Mouse (Mus musculus) layer of hippocampus, adult 8-10 months (tissue): Measurements from ENCODE around the gene Olfml3. TPM values are rescaled to one million over a fixed set of nuclear protein-coding genes. Genes with fewer than 3 reads are reported as not detected.

ENCODE experiments used
- DNase-seq, 2 experiments: peaks; one replicate each; pipeline ENCODE4 v3.0.0; 2022; ENCODE audit warnings: low spot score in 2 of 2
- total RNA-seq, 4 experiments: library from RNA; stranded (reverse); gene quantifications; 2 replicates each; pipeline ENCODE4 v1.2.4; 2022

Gene Olfml3
- total RNA-seq: 10 to 100 TPM; 13.9 to 56.8 (median 28.8) TPM

DNA sequence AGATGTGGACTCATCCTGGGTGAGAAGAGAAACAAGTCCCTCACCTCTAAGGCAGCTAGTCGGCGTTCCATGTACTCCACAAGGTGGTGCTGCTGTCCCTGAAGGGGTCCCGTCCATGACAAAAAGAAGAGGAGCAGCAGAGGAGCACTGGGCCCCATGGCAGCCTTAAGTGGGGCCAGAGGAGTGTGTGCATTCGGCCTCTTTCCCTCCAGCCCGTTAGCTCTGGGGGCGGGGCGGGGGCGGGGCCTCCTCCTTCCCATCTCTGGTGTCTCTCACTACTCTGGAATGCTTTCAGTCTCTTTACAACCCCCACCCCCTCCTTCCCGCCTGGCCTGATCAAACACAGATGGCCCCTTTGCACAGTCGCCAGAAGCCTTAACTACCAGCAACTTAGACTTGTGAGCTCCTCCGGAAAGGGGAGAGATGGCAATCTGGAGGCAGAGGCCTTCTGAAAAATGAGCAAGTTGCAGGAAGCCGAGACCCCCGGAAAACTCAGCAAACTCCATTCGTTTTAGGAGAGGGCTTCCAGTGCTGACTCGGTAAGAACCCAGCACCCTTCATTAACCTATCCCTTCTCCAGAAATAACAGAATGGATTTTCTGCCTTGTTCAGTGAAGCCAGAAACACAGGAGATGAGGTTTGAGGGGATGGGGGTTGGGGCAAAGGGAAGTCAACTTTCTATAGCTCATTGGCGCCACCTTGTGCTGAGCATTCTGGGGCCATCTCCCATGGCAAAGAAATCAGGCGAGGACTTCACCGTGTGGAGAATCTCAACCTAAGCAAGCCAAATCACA, at the start of gene Olfml3:
Gene Olfml3, minus strand, starts transcription at position 224 of the 794 bp plus-strand sequence.
- DNase-seq: peak; percentile 77 to 92

DNA sequence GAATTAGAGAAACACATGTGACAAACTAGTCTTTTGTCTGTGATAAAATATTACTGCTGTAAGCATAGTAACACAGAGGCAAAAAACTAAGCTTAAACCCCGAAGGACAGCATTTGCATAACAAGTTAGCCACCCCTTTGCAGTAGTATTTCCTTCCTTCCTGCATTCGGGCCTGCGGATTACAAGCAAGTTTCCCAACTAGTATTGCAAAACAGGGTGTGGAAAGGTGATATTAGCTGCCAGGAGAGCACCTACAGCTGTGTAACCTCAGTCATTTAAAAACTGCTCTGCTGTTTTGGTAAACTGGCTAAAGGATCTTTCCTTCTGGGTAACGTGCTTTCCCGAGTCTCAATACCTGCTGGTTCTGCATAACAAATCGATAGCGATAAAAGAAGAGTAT, 49.4 kb upstream of the Olfml3 start:
- no peak for DNase-seq

DNA sequence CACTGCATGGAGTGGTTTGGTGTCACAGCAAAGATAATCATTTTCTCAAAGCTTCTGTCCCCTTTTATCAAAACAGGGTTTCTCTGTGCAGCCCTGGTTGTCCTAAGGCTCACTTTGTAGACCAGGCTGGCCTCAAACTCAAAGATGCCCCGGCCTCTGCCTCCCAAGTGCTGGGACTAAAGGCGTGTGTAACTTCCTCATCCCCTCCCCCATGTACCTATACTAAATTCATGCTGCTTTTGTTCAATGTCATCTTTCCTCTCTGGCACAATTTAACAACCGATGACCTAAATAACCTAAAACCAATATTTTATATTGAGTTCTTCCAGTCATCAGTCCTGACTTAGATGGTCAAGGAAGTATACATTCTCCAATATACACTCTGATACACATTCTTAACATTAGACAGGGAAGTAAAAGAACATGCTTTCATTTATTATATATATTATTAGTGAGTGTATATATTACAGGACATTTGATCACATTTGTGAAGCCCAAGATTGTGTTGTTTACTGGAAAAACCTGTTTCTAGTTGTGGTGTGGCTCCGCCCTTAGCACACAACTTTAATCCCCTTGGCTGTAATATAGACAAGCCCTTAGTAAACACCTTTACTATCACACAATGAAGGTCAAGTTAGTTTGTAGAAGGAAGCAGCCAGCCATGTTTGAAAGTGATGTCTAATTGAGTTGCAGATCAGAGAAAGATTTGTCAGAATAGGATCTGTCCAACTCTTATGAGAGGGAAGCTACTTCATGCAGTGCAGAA, 45.2 kb upstream of the Olfml3 start:
- no peak for DNase-seq

DNA sequence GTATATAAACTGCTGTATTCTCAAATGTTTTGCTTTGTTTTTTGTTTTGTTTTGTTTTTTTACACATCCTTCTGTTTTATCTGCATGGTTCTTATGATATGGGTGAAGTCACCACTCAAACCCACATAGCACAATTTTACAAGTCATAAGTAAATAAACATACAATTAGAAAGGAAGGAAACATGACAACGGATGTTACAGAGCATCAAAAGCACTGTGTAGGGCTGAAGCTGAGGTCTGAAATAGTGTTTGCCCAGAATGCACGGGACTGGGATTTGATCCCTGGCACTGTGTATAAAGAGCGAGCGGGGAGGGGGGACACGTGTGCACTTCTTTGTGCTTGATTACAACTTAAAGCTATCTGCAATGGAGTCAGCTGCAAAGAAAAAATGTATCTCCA, 43.0 kb upstream of the Olfml3 start:
- DNase-seq: no peak

DNA sequence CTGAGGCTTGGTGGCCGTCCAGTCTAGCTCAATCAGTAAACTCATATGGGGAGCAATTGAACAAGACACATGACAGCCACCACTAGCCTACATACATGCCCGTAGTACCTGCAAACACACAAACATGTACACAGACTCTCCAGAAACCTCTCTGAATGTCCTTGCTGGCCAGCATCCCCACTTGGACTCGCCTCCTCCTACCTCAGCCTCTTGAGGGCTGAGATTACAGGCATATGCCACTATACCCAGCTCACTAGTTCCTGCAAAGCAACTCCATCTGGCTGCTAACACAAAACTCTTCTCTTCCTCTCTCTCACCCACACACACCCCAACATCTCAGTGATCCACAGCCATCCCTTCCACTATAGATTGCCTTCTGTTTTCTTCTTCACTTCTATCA, 42.5 kb upstream of the Olfml3 start:
- DNase-seq: no peak

DNA sequence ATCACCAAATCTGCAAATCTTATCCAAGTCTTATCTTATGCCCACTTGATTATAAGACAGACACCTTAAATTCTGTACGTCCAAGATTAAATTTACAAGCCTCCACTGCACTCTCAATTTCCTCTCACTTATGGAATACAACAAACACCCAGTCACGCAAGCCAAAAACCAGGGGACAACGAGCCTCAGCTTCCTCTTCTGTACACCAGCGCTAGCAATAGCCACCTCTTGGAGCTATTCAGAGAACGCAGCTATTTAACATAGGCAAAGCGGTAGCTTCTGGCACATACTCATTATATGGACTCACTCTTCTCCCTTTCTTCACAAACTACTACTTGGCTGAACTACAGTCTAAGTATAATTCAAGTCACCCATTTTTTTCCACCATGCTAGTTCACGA, 41.4 kb upstream of the Olfml3 start:
- no peak for DNase-seq

DNA sequence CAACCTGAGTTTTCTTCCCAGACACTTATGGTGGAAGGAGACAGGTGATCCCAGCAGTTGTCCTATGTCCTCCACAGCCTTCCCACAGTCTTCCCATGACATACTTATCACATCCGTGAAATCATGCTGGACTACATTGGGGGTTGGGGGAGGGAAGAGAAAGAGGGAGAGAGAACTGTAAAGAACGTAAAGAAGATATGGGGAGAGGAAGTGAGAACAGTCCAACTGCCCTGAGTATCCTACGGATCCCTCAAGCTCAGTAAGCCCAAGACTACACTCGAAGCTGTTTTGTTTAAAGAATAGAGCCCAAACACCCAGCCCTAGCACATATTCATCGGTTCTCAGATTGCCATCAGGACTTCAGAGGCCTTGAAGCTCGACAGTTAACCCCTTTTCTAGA, 40.9 kb upstream of the Olfml3 start:
- DNase-seq: no peak

DNA sequence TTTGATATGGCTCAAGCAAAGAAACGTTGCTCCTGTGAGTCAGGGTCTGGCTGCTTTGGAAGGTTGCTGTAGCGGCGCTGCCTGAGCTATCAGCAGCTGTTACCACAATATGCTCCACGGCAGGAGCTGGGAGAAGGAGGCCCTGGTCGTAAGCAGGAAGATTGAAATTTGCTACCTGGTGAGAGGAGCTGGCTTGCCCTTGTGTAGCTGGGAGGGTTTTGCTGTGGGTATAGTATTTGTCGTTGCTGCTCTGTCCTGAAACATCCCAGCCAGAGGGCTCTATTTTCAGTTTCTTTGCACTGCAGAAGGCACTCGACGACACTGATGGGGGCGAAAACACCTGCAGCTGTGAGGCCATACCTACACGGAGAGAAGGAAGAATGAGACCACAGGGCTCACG, 40.1 kb upstream of the Olfml3 start:
- peak; percentile 39 to 46 for DNase-seq

DNA sequence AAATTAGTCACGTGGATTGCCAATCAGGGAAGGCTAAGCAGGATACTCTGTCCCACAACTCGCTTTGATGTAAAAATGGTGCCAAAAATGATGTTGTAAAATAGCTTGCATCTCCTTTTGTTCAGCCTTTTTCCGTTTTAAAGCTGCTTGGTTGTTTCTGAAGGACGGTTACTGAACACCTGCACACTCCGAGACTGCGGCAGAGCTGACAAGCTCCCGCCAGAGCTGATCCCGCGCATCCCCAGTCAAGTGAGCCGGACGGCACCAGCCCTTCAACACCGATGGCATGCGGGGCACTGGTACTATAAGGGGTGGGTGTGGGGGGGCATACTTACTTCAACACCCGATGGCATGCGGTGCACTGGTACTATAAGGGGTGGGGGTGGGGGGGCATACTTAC, 36.2 kb upstream of the Olfml3 start:
- no peak for DNase-seq

DNA sequence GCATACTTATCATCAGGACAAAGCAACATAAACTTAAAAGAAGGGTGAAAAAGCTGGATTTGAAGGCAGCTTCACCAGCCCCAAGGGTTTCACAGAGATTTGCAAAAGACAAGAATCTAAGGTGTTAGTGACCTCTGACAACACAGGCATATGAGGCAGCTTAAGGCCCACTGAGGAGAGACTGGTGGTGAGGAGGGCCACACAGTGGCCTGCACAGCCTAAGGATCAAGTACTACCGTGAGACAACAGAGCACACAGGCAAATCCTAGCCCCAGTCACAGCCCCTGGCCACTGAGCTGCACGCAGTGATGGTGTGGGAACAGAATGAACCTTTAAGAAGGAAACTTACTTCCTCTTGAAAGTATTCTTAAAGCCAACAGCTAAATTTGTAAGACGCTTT, 35.7 kb upstream of the Olfml3 start:
- no peak for DNase-seq

DNA sequence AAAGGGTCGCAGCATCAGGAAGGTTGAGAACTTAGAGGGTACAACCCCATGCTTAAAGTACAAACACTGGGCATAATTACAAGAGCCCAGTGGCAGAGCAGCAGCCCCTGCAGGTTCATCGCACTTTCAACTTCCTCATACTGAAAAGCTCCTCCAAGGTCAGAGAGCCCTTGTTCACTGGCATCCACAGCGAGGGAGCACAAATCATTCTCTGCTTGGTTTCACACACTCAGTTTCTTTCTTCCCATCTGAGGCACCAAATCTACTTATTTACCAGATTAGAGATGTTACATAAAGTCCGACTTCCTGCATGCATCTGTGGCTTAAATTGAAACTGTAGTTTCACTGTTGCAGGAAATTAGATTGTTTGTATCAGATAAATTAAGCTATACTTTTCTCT, 35.0 kb upstream of the Olfml3 start:
- DNase-seq: no peak

DNA sequence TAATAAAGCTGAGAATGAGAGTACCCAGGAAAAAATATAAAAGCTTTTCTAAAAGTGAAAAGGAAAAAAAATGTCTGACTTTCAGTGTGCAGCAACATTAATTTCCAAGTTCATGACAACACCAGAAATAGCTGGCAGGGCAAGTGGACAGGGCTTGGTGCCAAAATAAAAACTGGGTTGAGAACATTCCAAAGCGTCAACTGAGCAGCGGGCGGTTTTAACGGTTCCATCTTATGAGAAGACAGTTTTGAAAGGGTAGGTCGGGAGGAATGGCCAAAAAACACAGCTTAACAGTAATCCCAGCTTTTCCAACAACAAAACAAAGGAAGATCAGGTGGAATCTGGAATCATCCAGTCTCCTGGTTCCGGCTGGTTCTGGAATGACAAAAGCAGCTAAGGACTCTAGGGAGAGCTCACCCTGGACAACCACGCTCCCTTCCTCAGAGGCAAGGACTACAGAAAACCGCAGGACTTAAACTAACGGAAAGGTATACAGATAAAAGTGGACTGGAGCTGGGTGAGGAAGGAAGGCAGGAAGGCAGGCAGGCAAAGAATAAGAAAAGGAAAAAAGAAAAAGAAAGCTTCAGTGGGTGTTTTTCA, 33.8 kb upstream of the Olfml3 start:
- DNase-seq: peak in 1 of 2 experiments; percentile 37

DNA sequence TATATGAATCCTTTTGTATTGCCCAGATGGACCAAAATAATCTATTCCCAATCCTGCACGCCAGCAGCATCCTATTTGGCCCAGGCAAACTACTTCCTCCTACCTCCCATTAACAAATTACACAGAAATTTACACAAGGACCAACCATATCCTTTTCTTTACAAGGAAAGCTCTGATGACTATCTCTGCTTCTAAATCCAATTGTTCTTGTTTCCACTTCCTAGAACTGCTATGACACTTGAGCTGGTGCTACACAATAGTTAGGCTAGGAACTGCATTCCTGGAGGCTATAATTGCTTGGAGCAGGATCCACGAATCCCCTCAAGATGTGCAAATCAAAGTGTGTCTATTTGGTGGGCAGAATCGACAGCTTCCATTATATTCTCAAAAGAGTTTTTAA, 29.0 kb upstream of the Olfml3 start:
- DNase-seq: no peak

DNA sequence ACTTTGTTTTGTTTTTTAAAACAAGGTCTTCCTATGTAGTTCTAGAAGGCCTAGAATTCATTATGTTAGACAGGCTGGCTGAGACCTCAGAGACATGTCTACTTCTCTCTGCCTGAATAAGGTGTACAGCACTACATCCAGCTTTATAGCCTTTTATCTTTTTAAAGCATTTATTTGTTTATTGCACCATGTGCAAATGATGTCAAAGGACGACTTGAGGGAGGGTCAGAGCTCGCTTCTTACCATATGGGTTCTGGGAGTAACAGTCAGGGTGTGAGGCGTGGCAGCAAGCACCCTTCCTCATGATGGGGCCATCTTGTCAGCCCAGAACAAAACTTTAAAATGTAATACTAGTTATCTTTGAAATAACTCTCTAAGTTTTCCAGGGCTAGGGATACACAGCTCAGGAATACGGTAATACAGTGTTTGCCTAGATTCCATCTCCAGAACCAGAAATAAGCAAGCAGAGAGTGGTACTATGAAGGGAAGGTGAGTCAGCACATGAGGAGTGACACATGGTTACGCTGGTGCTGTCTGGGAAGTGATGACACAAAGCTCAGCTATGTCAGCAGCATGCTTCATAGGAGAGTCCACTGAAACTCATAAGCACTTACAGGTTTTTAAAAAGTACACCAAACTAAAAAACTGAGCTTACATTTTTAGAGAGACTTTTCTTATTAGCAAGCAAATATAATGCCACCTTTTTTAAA, 21.6 kb upstream of the Olfml3 start:
- no peak for DNase-seq

DNA sequence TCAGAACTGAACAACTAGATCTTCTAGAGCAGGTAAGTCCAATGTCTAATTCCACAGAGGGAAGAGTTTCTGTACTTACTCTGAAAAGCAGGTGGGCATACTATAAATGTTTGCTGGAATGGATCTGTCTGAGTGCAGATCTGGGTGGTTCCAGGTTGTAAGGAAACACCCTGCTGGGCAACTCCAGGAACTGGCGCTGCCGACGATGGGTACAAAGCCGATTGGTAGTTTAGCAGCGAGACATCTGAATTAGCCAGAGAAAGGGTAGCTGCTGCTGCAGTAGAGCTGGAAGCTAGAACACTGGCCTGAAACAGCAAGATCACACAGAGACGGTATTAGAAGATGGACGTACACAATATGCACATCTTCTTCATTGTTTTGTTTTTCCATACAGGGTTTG, 20.7 kb upstream of the Olfml3 start:
- DNase-seq: no peak

DNA sequence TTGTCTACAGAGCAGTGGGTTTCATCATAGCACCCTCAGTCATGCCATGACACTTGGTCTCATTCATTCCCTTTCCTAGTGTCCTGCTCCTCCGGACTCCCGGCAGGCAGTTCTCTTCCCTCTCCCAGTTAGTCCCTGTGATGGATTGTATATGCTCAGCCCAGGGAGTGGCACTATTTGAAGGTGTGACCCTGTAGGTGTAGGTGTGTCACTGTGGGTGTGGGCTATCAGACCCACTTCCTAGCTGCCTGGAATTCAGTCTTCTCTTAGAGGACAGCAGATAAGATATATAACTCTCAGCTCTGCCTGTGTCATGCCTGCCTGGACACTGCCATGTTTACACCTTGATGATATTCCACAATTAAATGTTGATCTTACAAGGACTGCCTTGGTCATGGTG, 19.1 kb upstream of the Olfml3 start:
- DNase-seq: no peak

DNA sequence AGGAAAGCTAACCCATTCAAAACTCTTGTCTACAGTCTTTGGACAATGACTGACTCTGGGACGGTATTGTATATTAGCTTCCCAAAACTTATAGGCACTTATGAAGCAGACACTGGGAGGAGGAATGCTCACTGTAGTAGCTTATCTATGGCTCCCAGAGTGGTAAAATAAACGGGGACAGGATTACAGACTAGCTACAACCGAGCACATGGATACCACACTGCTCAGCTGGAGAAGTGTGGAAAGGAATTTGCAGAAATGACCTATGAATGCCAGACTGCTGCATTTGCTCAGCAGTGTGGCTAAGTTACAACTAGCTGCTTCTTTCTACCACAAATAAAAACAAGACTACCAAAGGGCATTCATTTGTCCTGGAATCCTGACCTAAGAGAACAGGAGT, 17.6 kb upstream of the Olfml3 start:
- no peak for DNase-seq

DNA sequence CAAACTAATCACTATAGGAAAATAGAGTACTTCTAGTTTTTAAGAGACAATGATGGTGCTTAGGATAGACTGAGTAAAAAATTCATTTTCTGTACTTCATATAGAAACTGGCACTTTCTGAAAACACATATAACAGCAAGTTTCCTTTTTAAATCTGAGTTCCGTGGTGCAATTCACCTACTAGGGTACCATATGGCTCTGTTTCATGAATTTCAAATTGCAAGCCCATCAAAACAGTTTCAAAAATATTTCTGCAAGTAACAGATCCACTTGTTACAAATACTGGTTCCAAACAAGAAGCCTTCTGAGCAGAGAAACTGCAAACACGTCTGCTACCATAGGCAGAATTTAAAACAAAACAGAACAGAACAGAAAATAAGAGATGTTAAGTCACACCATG, 13.8 kb upstream of the Olfml3 start:
- no peak for DNase-seq

DNA sequence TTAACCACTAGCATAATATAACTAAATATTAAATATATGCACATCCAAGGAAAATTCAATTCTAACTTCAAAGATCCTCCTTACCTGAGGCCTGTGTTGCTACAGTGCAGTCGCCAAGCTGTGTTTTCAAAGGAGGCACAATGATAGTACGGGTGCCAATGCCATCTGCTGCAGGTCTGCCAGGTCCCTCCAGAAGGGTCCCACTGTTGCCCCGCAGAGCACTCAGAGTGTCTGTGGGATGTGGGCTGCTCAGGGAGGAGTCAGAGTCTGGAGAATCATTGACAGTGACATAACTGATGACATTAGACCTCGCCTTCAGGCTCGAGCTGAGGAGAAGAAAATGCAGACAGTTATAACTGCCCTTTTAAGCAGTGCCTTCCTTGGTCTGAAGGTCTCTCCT, 8.9 kb upstream of the Olfml3 start:
- no peak for DNase-seq

DNA sequence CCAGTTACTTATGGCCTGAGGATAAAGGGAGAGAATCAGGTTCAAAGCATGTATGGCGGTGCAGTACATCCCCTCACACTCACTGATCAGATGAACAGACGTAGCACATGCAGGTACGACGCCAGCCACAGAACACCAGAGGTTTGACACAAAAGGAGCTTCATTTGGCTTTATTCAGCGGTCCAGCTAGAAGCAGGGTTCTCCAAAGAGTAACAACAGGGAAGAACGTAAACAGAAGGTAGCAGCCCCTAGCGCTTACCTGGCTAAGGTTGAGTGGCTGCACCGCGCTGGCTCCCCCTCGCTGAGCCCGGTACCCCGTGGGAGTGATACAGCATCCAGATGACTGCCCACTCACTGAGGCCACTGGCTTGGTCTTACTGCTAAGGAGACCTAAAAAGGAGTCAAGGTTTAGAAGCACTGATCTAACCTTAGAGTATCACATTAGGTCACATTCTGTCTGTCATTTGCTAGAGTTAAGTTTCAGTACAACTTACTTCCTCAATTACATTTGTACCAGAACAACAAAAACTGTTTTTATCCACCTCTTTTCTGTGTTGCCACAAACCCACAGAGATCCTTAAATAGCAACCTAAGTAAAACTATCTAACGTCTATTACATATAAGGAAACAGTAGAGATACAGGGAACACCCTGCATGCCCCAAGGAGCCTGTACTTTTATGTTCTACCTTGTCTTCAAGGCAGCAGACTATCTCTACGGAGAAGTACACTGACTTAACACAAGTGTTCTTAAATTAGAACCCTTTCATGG, 7.4 kb upstream of the Olfml3 start:
- DNase-seq: no peak

DNA sequence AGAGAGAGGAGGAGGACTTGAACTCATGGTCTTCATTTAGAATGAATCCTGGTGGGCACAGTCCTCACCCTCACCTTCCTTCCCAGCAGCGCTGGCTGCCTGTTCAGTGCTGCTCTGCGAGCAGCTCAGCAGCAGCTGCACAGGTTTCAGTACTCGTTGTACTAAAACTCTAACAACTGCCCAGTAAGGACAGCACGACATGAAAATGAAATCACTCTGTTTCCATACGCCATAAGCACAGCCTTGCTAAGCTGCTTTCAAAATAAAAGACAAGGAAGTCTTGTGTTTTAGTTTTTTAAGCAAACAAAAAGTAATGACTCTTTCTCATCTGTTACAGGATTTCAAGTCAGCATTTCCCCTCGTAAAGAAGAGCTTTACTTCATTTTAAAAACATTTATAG, 5.4 kb upstream of the Olfml3 start:
- no peak for DNase-seq
